Mouse (Mus musculus) liver, embryonic 13.5 days (tissue): ENCODE measurements around the gene Pitpnc1. TPM values are rescaled to one million over a fixed set of nuclear protein-coding genes. Genes with fewer than 3 reads are reported as not detected.

Experiments used
- ATAC-seq: fragments of 200-750 bp; cut with Nextera tagmentation; 2 replicates; pipeline ENCODE4 v1.8.0; 2017; ENCODE audit warnings: low read depth, mild to moderate bottlenecking, moderate number of reproducible peaks, moderate library complexity
- DNase-seq: peaks from one replicate; pipeline ENCODE4 v3.0.0; 2022
- H3K27ac ChIP-seq: fragments of 300-500 bp; sonication (generic); 2 replicates; pipeline ENCODE4 v1.5.1; 2015; ENCODE audit warnings: moderate library complexity, mild to moderate bottlenecking, inconsistent platforms
- H3K27me3 ChIP-seq: fragments of 300-500 bp; sonication (generic); 2 replicates; pipeline ENCODE4 v1.6.1; 2015; ENCODE audit warnings: mild to moderate bottlenecking, inconsistent platforms
- H3K36me3 ChIP-seq: fragments of 300-500 bp; sonication (generic); 2 replicates; pipeline ENCODE4 v1.6.1; 2015; ENCODE audit warnings: mild to moderate bottlenecking, inconsistent platforms
- H3K4me1 ChIP-seq: fragments of 300-500 bp; sonication (generic); replicated peaks from 2 replicates; pipeline ENCODE4 v1.6.1; 2015; ENCODE audit warnings: inconsistent platforms
- H3K4me2 ChIP-seq: fragments of 300-500 bp; sonication (generic); 2 replicates; pipeline ENCODE4 v1.6.1; 2015; ENCODE audit warnings: inconsistent platforms, mild to moderate bottlenecking, moderate library complexity
- H3K4me3 ChIP-seq: fragments of 300-500 bp; sonication (generic); replicated peaks from 2 replicates; pipeline ENCODE4 v1.5.1; 2015; ENCODE audit warnings: mild to moderate bottlenecking, inconsistent platforms
- H3K9ac ChIP-seq: fragments of 300-500 bp; sonication (generic); 2 replicates; pipeline ENCODE4 v1.6.1; 2015; ENCODE audit warnings: mild to moderate bottlenecking, inconsistent platforms
- H3K9me3 ChIP-seq: fragments of 300-500 bp; sonication (generic); replicated peaks from 2 replicates; pipeline ENCODE4 v1.6.1; 2016; ENCODE audit warnings: inconsistent platforms
- WGBS: fragments of 180-500 bp; shearing (Covaris S2); methylation state at CpG from one replicate; pipeline ENCODE4 v1.1.7; 2015; ENCODE audit not compliant: insufficient replicate concordance; 5-methylcytosine and 5-hydroxymethylcytosine counted together
- polyA plus RNA-seq: library from polyadenylated mRNA; unstranded; fragments of >200 nt; fragmentation: Nextera tagmentation; extraction: Ambion mirVana; gene quantifications from 2 replicates; pipeline ENCODE4 v1.2.1, GENCODE M21; 2015

Gene Pitpnc1
- polyA plus RNA-seq, 1 experiment from 2014 or later = 7.4 TPM

DNA sequence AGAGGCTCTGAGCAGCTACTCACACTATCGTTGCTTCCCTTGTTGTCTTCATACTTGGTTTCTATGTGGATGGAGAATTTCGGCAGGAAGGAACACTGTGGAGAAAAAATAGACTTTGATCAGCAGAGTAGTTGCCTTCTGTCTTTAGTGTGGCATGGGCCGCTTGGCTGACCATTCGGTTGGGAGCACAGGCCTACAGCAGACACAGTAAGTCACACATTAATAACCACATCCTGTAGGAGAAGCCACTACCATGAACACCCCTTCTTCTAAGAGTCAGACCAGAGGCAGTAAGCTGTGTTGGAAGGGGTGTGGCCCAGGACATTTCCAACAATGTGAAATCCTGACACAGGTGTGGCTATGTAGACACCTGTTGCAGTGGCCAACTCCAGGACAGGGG lies 174.3 kb downstream of the Pitpnc1 start:
- Histone ChIP-seq H3K27ac (no peak overlapping the region), H3K9ac (no peak overlapping the region), H3K27me3 (no peaks in the 10 kb centered on the region), H3K4me2 (no peak overlapping the region), H3K4me3 (no peak overlapping the region), H3K4me1 (no peaks in the 10 kb centered on the region), H3K9me3 (peaks cover 7% of the 10 kb centered on the region), H3K36me3 (peaks cover 9% of the 10 kb centered on the region; the same call in 1 of the 2 replicates)
- WGBS = 66% methylated on average over 4 of the region's 4 CpGs
- ATAC-seq = no peak
- DNase-seq = no peak

DNA sequence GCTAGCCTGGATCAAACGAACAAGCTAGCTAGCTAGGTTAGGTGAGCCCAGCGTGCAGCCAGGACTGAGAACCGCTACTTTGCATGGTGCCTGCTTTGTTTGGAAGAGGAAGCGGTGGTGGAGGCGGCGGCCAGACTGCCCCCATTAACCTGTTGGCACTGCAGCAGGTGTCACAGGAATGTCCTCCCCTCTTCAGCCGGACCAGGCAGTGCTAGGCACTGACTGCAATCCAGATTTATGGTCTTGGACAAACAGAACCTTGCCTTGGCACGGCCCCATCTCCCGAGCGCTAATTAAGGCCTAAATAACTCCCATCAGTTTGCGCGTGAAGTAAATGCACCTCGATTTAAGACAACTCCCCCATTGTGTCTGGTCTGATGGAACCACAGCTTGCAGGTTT lies 178.5 kb downstream of the Pitpnc1 start:
- no peaks in the 10 kb centered on the region for H3K27me3 ChIP-seq
- ATAC-seq (no peak), DNase-seq (no peak)
- no peak overlapping the region for H3K9ac ChIP-seq
- WGBS = 82% methylated on average over 13 of the region's 13 CpGs
- no peak overlapping the region for H3K27ac ChIP-seq
- H3K36me3 ChIP-seq = peaks cover 2% of the 10 kb centered on the region; the same call in 1 of the 2 replicates
- H3K4me3 ChIP-seq = no peak overlapping the region
- no peaks in the 10 kb centered on the region for H3K4me1 ChIP-seq
- no peak overlapping the region for H3K4me2 ChIP-seq
- no peaks in the 10 kb centered on the region for H3K9me3 ChIP-seq

DNA sequence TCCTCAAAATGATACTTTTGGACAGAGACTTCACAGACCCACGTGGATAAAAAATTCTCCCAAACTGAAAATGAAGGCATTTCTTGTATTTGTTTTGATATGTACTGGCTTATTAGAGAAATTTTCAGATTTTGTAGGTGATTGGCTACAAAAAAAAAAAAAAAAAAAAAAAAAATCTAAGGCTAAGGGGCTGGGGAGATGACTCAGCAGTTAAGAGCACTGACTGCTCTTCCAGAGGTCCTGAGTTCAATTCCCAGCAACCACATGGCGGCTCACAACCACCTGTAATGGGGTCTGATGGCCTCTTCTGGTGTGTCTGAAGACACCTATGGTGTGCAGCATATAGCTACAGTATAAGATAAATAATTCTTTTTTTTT lies 182.3 kb downstream of the Pitpnc1 start:
- H3K36me3 ChIP-seq = no peaks in the 10 kb centered on the region
- no peak for ATAC-seq
- DNase-seq = no peak
- no peak overlapping the region for H3K27ac ChIP-seq
- WGBS = 82% methylated on average over 2 of the region's 2 CpGs
- no peak overlapping the region for H3K9ac ChIP-seq
- H3K4me3 ChIP-seq = no peak overlapping the region
- no peaks in the 10 kb centered on the region for H3K27me3 ChIP-seq
- H3K4me1 ChIP-seq = no peaks in the 10 kb centered on the region
- H3K9me3 ChIP-seq = no peaks in the 10 kb centered on the region
- no peak overlapping the region for H3K4me2 ChIP-seq

DNA sequence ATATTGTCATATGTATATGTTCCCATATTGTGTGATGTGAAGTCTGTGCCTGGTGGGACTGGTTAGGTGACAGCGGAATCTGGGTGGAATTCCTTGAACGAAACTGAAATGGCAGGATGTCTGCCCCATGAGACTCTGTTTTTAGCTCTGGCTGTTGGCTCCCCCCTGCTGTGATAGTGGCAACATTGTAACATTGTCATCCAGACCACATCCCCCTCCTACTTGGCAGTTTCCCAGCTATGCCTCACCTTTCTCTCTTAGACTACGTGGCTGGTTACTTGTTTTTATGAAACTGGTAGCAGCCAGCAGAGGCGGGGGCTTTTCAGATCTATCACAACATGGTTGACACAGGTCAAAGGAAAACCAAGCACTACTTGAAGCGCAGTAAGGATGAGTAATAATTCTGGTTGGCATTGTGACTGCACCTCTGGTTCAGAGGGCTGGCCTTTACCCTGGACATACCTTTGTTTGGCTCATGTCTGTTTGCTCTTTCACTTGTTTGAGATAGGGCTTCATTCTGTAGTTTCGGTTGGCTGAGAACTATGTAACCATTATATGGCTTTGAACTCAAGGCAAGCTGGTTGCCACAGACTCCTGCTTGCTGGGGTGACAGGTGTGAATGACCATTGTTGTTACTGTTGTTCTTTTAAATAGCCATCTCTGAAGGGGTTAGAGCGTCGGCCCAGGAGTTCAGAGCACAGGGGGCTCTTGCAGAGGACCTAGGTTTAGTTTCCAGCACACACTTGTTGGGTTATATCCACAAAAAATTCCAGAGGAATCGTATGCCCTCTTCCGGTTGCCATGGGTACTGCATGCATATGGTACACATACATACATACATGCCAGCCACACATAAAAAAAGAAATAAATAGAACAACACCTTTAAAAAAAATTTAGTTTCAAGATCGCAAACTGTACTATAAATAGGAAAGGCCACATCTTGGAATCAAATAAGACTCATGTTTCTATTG lies 183.0 kb downstream of the Pitpnc1 start:
- peak; percentile 12; the same call in 1 of the 2 replicates for ATAC-seq
- H3K27me3 ChIP-seq = no peaks in the 10 kb centered on the region
- H3K4me1 ChIP-seq = no peaks in the 10 kb centered on the region
- 80% methylated on average over 11 of the region's 11 CpGs for WGBS
- H3K27ac ChIP-seq = no peak overlapping the region
- H3K36me3 ChIP-seq = no peaks in the 10 kb centered on the region
- no peak overlapping the region for H3K9ac ChIP-seq
- DNase-seq = no peak
- H3K9me3 ChIP-seq = no peaks in the 10 kb centered on the region
- H3K4me3 ChIP-seq = no peak overlapping the region
- H3K4me2 ChIP-seq = no peak overlapping the region

DNA sequence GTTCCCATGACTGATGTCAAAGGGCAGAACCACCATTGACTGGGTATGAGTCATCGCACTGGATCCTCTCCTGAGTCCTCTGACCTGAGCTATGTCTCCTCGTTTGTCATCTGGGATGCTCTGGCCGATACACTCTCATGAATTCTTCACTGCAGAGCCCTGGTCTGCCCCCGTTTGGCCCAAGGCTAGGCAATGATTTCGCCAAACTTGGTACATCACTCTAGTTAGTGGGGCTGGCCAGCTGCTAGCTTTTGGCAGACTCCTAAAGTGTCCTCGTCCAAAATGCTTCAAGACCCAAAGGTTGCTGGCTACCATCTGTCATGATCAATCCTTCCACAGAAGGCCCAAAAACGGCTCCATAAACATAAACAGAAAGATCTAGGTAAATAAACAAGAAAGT lies 184.8 kb downstream of the Pitpnc1 start:
- 67% methylated on average over 7 of the region's 7 CpGs for WGBS
- H3K36me3 ChIP-seq = no peaks in the 10 kb centered on the region
- no peak overlapping the region for H3K4me3 ChIP-seq
- no peaks in the 10 kb centered on the region for H3K27me3 ChIP-seq
- H3K9me3 ChIP-seq = no peaks in the 10 kb centered on the region
- ATAC-seq (no peak), DNase-seq (no peak)
- no peak overlapping the region for H3K9ac ChIP-seq
- no peak overlapping the region for H3K4me2 ChIP-seq
- H3K4me1 ChIP-seq = 0 out of 2 replicates have a peak, but pooled peaks cover 3% of the 10 kb centered on the region
- H3K27ac ChIP-seq = no peak overlapping the region

DNA sequence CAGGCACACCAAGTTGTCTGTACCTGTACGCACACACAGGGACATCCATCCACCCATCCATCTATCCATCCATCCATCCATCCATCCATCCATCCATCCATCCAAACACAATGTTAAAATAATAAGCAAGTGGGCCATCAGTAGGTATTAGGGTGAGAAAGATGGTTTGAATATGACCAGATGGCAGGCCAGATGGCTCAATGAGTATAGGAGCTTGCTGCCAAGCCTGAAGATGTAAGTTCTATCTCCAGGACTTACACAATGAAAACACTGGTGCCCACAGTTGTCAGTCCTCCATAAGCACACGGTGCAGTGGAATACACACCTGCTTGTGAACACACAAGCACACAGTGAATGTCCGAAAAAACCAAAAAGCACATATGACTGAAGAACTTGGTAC lies 186.9 kb downstream of the Pitpnc1 start:
- DNase-seq (no peak), ATAC-seq (no peak)
- H3K4me3 ChIP-seq = no peak overlapping the region
- no peaks in the 10 kb centered on the region for H3K9me3 ChIP-seq
- no peak overlapping the region for H3K9ac ChIP-seq
- no peak overlapping the region for H3K4me2 ChIP-seq
- no peaks in the 10 kb centered on the region for H3K27me3 ChIP-seq
- peaks cover 13% of the 10 kb centered on the region; the same call in 1 of the 2 replicates for H3K4me1 ChIP-seq
- WGBS = 81% methylated on average over 3 of the region's 3 CpGs
- H3K36me3 ChIP-seq = no peaks in the 10 kb centered on the region
- no peak overlapping the region for H3K27ac ChIP-seq

DNA sequence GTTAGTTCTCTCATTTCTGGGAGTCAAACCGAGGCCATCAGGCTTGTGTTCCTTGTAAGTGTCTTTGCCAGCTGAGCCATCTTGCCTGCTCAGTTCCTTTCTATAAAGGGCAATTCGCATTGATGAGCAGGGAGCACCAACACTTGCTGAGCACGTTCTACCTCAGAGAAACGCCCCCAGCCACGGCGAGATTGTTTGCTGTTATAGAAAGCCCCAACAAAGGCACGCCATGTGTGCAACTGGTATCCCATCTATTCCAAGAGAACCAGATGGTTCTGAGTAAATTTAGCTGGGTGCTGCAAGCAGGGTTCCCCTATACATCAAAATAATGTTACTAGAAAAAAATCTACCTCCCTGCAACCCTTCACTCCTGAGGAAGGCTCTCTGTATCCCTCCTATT lies 188.0 kb downstream of the Pitpnc1 start:
- no peak overlapping the region for H3K4me3 ChIP-seq
- no peaks in the 10 kb centered on the region for H3K27me3 ChIP-seq
- peaks cover 21% of the 10 kb centered on the region for H3K4me1 ChIP-seq
- DNase-seq (no peak), ATAC-seq (no peak)
- H3K27ac ChIP-seq = no peak overlapping the region
- WGBS = 78% methylated on average over 7 of the region's 7 CpGs
- H3K9me3 ChIP-seq = no peaks in the 10 kb centered on the region
- H3K36me3 ChIP-seq = no peaks in the 10 kb centered on the region
- H3K4me2 ChIP-seq = no peak overlapping the region
- H3K9ac ChIP-seq = no peak overlapping the region

DNA sequence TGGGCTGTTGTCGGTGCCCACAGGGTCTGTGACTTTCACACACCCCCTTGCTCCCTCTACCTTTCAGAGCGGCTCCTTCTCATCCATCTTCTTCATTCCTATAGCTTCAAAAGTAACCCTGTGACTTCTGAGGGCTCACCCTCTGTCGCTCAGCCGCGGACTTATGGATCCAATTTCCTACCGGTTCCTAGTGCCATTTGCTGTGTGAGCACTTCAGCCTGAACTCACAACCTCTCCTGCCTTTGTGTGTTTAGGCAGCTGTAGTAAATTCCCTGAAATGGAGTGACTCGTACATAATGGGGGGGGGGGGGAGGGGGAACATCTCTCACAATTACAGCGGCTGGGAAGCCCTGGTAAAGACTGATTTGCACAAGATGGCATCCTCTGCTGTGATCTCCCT lies 191.2 kb downstream of the Pitpnc1 start:
- peaks cover 35% of the 10 kb centered on the region for H3K4me1 ChIP-seq
- no peaks in the 10 kb centered on the region for H3K36me3 ChIP-seq
- H3K9me3 ChIP-seq = no peaks in the 10 kb centered on the region
- H3K4me3 ChIP-seq = no peak overlapping the region
- ATAC-seq = no peak
- WGBS = 77% methylated on average over 8 of the region's 8 CpGs
- no peak overlapping the region for H3K4me2 ChIP-seq
- DNase-seq = no peak
- H3K27me3 ChIP-seq = no peaks in the 10 kb centered on the region
- no peak overlapping the region for H3K9ac ChIP-seq
- H3K27ac ChIP-seq = no peak overlapping the region

DNA sequence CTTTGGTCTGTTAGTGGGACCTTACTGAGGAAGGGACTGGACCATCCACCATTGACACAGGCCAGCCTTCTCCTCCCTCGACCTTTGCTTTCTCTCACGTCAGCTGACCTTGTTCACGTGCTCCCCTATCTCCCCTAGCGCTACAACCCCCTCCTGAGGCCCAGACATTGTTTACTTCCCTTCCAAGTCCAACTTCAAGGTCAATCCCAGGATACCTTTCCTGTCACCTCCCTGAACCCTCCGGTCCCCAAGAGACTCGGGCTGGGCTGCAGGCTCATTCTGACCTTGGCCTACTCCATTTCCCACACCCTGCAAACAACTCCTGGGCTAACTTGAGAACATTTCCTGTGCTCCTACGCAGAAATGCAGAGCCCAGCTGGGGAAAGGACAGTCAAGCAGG lies 193.6 kb downstream of the Pitpnc1 start:
- no peaks in the 10 kb centered on the region for H3K27me3 ChIP-seq
- DNase-seq (no peak), ATAC-seq (peak; percentile 52)
- peaks cover 35% of the 10 kb centered on the region for H3K4me1 ChIP-seq
- H3K9me3 ChIP-seq = no peaks in the 10 kb centered on the region
- no peak overlapping the region for H3K4me3 ChIP-seq
- WGBS = 61% methylated on average over 7 of the region's 7 CpGs
- H3K27ac ChIP-seq = no peak overlapping the region
- H3K36me3 ChIP-seq = no peaks in the 10 kb centered on the region
- H3K4me2 ChIP-seq = no peak overlapping the region
- H3K9ac ChIP-seq = no peak overlapping the region

DNA sequence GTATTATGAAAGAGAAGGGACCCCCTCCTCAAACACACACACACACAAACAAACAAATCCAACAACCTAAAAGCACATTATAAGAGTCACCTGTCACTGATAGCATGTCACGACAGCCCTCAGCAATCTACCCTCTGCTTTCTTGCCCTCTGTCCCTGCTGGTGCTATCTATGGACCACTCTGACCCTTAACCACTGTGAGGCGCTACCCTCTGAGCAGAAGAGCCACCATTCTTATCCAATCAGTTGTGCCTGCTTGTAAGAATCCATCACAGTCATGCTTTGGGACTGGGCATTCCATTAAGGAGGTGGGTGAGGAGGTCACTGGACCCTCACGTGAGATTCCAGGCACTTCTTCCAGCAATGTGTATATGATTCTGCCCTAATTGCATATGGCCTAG lies 194.2 kb downstream of the Pitpnc1 start:
- Histone ChIP-seq H3K4me2 (no peak overlapping the region), H3K9me3 (no peaks in the 10 kb centered on the region), H3K4me3 (no peak overlapping the region), H3K4me1 (peaks cover 35% of the 10 kb centered on the region), H3K9ac (no peak overlapping the region), H3K36me3 (no peaks in the 10 kb centered on the region), H3K27me3 (no peaks in the 10 kb centered on the region), H3K27ac (no peak overlapping the region)
- DNase-seq (no peak), ATAC-seq (peak; percentile 8; the same call in 1 of the 2 replicates)
- 55% methylated on average over 3 of the region's 3 CpGs for whole genome bisulfite sequencing

DNA sequence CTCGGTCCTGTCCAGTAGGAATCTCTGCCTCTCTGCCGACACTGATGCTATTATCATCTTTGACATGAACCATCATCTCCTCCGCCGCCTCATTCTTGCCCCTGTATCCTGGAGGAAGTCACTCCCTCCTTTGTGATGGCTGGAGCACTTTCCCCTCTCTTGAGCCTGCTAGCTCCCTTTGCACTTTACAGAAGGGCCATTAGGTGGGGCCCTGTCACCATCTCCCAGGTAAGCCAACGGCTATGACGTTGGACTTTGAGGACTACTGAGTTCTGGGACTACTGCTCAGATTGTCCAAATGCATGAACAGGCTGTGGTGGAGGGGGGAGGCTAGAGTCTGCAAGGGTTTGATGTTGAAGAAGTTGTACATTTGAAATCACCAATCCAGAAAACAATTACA lies 194.6 kb downstream of the Pitpnc1 start:
- WGBS = 51% methylated on average over 6 of the region's 6 CpGs
- no peaks in the 10 kb centered on the region for H3K36me3 ChIP-seq
- H3K9me3 ChIP-seq = no peaks in the 10 kb centered on the region
- H3K9ac ChIP-seq = no peak overlapping the region
- H3K4me1 ChIP-seq = peaks cover 33% of the 10 kb centered on the region
- H3K4me2 ChIP-seq = no peak overlapping the region
- no peaks in the 10 kb centered on the region for H3K27me3 ChIP-seq
- ATAC-seq = peak; percentile 45; the same call in 1 of the 2 replicates
- no peak overlapping the region for H3K4me3 ChIP-seq
- no peak overlapping the region for H3K27ac ChIP-seq
- no peak for DNase-seq

DNA sequence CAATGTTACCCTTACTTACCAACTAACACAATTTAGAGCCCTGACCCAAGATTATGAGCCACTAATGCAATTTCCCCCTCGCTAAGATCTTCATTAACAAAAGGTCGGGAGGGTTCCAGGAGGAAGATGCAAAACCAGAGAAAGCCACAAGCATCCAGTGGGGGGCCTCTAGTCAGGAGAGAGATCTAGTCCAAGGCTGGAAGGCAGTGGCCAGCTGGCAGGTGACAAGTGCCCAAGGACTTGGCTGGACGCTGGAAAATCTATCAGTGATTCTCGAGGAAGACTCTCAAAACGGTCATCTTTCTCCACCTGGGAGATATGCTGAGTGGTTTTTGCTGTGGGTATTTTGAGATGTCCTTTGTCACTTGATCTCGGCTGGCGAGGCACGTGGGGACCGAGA lies 196.3 kb downstream of the Pitpnc1 start:
- Histone ChIP-seq H3K4me1 (peaks cover 27% of the 10 kb centered on the region), H3K4me3 (no peak overlapping the region), H3K9me3 (no peaks in the 10 kb centered on the region), H3K36me3 (no peaks in the 10 kb centered on the region), H3K27ac (no peak overlapping the region), H3K4me2 (no peak overlapping the region), H3K27me3 (no peaks in the 10 kb centered on the region), H3K9ac (no peak overlapping the region)
- DNase-seq = no peak
- no peak for ATAC-seq
- 71% methylated on average over 9 of the region's 9 CpGs for WGBS
